ENCODE assay signal across 8 mouse cellular contexts in the genomic region with DNA sequence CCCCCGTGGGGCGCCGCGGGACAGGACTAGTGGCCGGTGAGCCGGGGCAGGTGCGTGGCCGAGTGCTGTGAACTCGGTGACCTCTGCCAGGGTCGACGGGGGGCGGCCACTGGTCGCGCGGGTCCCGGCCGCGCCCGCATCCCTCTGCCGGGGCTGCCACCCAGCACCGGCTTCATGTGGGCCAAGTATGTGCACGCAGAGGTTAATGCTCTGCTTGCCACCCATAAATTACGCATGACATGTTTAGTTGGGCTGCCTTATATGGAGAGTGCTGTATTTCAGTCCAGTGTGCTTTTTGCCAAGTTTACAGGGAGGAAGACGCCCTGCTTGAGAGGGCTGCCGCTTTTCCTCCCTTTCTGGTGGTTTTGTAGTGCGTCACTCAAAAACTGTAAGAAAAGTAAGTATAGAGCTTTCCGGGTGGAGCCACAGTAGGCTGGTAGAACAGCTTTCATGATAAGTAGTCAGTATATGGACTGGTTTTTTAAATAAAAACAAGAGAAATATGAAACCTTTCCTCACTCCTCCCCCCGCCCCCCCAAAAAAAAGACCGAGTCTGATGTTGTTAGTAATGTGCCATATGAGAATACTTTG. TPM values are rescaled to one million over a fixed set of nuclear protein-coding genes. Genes with fewer than 3 reads are reported as not detected.
DNase-seq lines count a peak whose midpoint lies in the region; ATAC-seq lines count a peak whose summit lies in the region.

No protein-coding gene starts in this region.

- no peaks in the 10 kb centered on the region for H3K9me3 ChIP-seq in heart, embryonic 16.5 days (replicated peaks; ENCODE audit: control insufficient read depth, low read length)

- under 1% methylated on average over 29 of the region's 29 CpGs for WGBS in heart, embryonic 16.5 days

- peak; percentile 58 for DNase-seq in layer of hippocampus, adult 11-12 months (ENCODE audit: low spot score)
- DNase-seq in layer of hippocampus, adult 9-10 months (ENCODE audit: low spot score) = no peak
- peak; percentile 66 to 73 for DNase-seq in adrenal gland, postnatal 36 days
- DNase-seq in fibroblast of lung, adult 2 months (ENCODE audit: low read depth) = peak; percentile 78
- DNase-seq in kidney, postnatal 4 days = peak; percentile 68 to 80
- peak; percentile 88 for DNase-seq in lung, postnatal 25 days (ENCODE audit: low spot score)
- peak; percentile 29 to 42 for DNase-seq in right cerebral cortex, postnatal 36 days (ENCODE audit: low spot score in 2 of 2)

- peak; percentile 78 for ATAC-seq in heart, embryonic 16.5 days (replicated peaks; ENCODE audit: extremely low read depth, insufficient read depth, low FRiP score)

- peak overlapping the region; percentile 100 for H3K27ac ChIP-seq in heart, embryonic 16.5 days (ENCODE audit: low read length)

- H3K36me3 ChIP-seq in heart, embryonic 16.5 days (ENCODE audit: control insufficient read depth, insufficient read depth) = no peaks in the 10 kb centered on the region

- no peaks in the 10 kb centered on the region for H3K27me3 ChIP-seq in heart, embryonic 16.5 days (ENCODE audit: control insufficient read depth, insufficient read depth, low read length)

- peak overlapping the region; percentile 99 for H3K9ac ChIP-seq in heart, embryonic 16.5 days (ENCODE audit: low read length)

- H3K4me1 ChIP-seq in heart, embryonic 16.5 days (ENCODE audit: control insufficient read depth, insufficient read depth, low read length) = peaks cover 42% of the 10 kb centered on the region

- peak overlapping the region; percentile 74 for H3K4me2 ChIP-seq in heart, embryonic 16.5 days (ENCODE audit: low read depth, low read length)

- H3K4me3 ChIP-seq in heart, embryonic 16.5 days (ENCODE audit: low read length) = peak overlapping the region; percentile 93

RNA-seq across cellular contexts. Expression of a gene that starts 29.0 kb away (rescaled TPM):
- 100 to 1,000 TPM; 504 to 609 TPM for total RNA-seq in adrenal gland, postnatal 36 days (2021)
- 86.0 and 92.8 TPM in 2 replicates for polyA plus RNA-seq in heart, embryonic 16.5 days (2015; fragmentation: Nextera tagmentation; extraction: Ambion mirVana)
